Mouse (Mus musculus) embryonic fibroblast, embryonic 13.5 days (primary cell): ENCODE data around the gene Morc3.

Experiments used
- CTCF ChIP-seq: IDR thresholded peaks from 2 replicates; pipeline ENCODE4 v1.5.1; 2011; ENCODE audit warnings: mild to moderate bottlenecking, control low read depth, low read length, moderate library complexity, borderline replicate concordance; ENCODE audit not compliant: insufficient read depth
- POLR2A ChIP-seq: IDR thresholded peaks from 2 replicates; pipeline ENCODE4 v1.6.1; 2011; ENCODE audit warnings: low read depth, mild to moderate bottlenecking, control low read depth, low read length, moderate library complexity

GRCm38 (mm10) chr16:93826909-93827308 lies 5.0 kb upstream of the Morc3 start:
- TF ChIP-seq CTCF: no peak
- no peak for TF ChIP-seq POLR2A
